Mouse (Mus musculus) spleen, adult 10 weeks (tissue): ENCODE measurements around the gene Zfp982. TPM values are rescaled to one million over a fixed set of nuclear protein-coding genes. Genes with fewer than 3 reads are reported as not detected.

Experiments used
- polyA plus RNA-seq: library from polyadenylated mRNA; stranded (reverse); fragments of 350-450 nt; fragmentation: Illumina TruSeq; extraction: RNeasy Lipid Tissue Mini Kit (QIAGEN cat#74804); gene quantifications from one replicate; pipeline ENCODE4 v1.2.3, GENCODE M21; 2015; ENCODE audit warnings: low replicate concordance; ENCODE audit not compliant: insufficient read depth

The Zfp982 gene
- polyA plus RNA-seq = 3.9 TPM

DNA sequence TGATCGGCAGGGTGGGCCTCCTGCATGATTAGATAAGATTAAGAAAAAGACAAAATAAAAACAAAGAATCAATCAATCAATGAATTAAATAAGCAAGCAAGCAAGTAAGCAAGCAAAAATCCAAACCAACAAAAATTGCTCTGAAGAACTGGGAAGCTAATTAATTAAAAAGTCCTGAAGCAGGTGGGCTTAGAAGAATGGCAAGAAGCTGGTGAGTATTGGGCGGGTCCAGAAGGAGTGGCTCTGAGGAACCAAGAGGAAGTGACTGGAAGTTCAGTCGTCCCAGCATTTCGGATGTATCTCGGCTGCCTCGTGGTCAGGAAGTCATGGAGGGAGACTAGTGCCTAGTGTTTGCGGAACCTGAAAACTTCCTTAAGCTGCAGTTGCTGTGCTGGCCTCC lies at the start of gene Zfp982:
TSS of gene Zfp982 (plus strand) at position 301 of the 400 bp plus-strand sequence.

DNA sequence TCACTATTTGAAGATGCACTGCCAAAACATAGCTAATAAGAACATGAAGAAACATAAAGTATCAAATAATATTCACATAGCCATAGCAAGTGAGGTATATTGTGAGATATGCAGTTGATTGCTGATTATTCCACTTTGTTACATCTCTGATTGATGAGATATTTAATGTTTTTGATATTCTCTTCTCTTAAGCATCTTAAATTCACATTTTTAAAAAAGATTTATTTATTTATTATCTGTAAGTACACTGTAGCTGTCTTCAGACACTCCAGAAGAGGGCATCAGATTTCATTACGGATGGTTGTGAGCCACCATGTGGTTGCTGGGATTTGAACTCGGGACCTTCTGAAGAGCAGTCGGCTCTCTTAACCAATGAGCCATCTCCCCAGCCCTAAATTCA lies 47.7 kb downstream of the Zfp982 start, which contains the start of gene Gm16503:
TSS of gene Gm16503 (plus strand) at position 301 of the 400 bp plus-strand sequence.

DNA sequence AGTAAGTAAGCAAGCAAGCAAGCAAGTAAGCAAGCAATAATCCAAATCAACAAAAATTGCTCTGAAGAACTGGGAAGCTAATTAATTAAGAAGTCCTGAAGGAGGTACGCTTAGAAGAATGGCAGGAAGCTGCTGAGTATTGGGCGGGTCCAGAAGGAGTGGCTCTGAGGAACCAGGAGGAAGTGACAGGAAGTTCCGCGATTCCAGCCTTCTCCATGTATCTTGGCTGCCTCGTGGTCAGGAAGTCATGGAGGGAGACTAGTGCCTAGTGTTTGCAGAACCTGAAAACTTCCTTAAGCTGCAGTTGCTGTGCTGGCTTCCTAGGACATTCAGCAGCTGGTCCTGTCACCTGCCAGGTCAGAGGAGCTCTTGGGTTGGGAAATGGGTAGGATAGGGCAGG lies 60.9 kb downstream of the Zfp982 start, which contains the start of gene Zfp985:
TSS of gene Zfp985 (plus strand) at position 207 of the 400 bp plus-strand sequence.

Other genes with a start within 250 kb of the Zfp982 start
- 0.52 TPM for gene Zfp988, start 186.7 kb upstream of the Zfp982 start, polyA plus RNA-seq
- not detected for gene Zfp978, start 131.1 kb upstream of the Zfp982 start, polyA plus RNA-seq
- gene Gm16503, start 47.8 kb downstream of the Zfp982 start, polyA plus RNA-seq = 0.41 TPM
- gene Zfp985, start 60.9 kb downstream of the Zfp982 start, polyA plus RNA-seq = 0.32 TPM
- 2.7 TPM for gene Zfp979, start 150.1 kb downstream of the Zfp982 start, polyA plus RNA-seq
- gene Zfp534, start 210.1 kb downstream of the Zfp982 start, polyA plus RNA-seq = not detected